Mouse (Mus musculus): ENCODE data around the gene Grm7. TPM values are rescaled to one million over a fixed set of nuclear protein-coding genes. Genes with fewer than 3 reads are reported as not detected.

Gene Grm7
- polyA plus RNA-seq, 1 experiment from 2014 or later: 0.11 TPM

GRCm38 (mm10) chr6:110714943-110715342, 69.6 kb downstream of the Grm7 start:
- Histone ChIP-seq H3K9me3 (ENCODE audit: control insufficient read depth, low read length) (no peaks in the 10 kb centered on the region), H3K27ac (ENCODE audit: low read length) (no peak overlapping the region), H3K4me2 (ENCODE audit: low read depth, low read length) (no peak overlapping the region), H3K9ac (ENCODE audit: low read length) (no peak overlapping the region), H3K27me3 (ENCODE audit: control insufficient read depth, insufficient read depth, low read depth, low read length) (no peaks in the 10 kb centered on the region), H3K4me1 (replicated peaks; ENCODE audit: control insufficient read depth, insufficient read depth, low read length) (no peaks in the 10 kb centered on the region), H3K4me3 (ENCODE audit: low read length) (no peak overlapping the region), H3K36me3 (ENCODE audit: control insufficient read depth, insufficient read depth, low read length) (no peaks in the 10 kb centered on the region)
- 79% methylated on average over 3 of the region's 3 CpGs for WGBS
- no peak for ATAC-seq (ENCODE audit: low read depth)

DNA sequence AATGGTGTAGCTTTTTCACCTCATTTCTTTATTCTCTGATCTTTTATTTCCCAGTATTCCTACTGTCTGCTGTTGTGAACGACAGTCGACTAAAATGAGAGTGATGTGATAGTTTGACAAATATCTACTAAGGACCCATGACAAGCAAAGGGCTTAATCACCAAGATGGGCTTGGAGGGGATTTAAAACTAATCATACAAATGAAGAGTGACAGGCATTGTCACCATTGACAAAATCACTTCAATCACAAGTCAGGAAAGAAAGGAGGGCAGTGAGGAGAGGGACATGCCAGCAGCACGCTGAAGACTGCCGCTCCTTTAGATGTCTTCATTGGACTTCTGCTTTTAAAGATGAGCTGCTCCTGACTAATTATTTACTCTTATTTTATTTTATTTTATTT, 78.0 kb downstream of the Grm7 start:
- H3K9me3 ChIP-seq (ENCODE audit: control insufficient read depth, low read length): no peaks in the 10 kb centered on the region
- WGBS: 80% methylated on average over 4 of the region's 4 CpGs
- H3K27me3 ChIP-seq (ENCODE audit: control insufficient read depth, insufficient read depth, low read depth, low read length): no peaks in the 10 kb centered on the region

GRCm38 (mm10) chr6:110733914-110734313, 88.5 kb downstream of the Grm7 start:
- Histone ChIP-seq H3K4me1 (replicated peaks; ENCODE audit: control insufficient read depth, insufficient read depth, low read length) (no peaks in the 10 kb centered on the region), H3K9ac (ENCODE audit: low read length) (no peak overlapping the region), H3K9me3 (ENCODE audit: control insufficient read depth, low read length) (no peaks in the 10 kb centered on the region), H3K27me3 (ENCODE audit: control insufficient read depth, insufficient read depth, low read depth, low read length) (no peaks in the 10 kb centered on the region), H3K27ac (ENCODE audit: low read length) (no peak overlapping the region), H3K4me3 (ENCODE audit: low read length) (no peak overlapping the region), H3K4me2 (ENCODE audit: low read depth, low read length) (no peak overlapping the region), H3K36me3 (ENCODE audit: control insufficient read depth, insufficient read depth, low read length) (no peaks in the 10 kb centered on the region)
- ATAC-seq (ENCODE audit: low read depth): no peak
- 82% methylated on average over 2 of the region's 2 CpGs for WGBS

More for the DNA sequence above, 78.0 kb downstream of the Grm7 start:
- H3K27ac ChIP-seq (ENCODE audit: low read length): no peak overlapping the region
- no peak overlapping the region for H3K9ac ChIP-seq (ENCODE audit: low read length)
- H3K4me2 ChIP-seq (ENCODE audit: low read depth, low read length): no peak overlapping the region
- H3K4me1 ChIP-seq (replicated peaks; ENCODE audit: control insufficient read depth, insufficient read depth, low read length): no peaks in the 10 kb centered on the region
- no peaks in the 10 kb centered on the region for H3K36me3 ChIP-seq (ENCODE audit: control insufficient read depth, insufficient read depth, low read length)
- H3K4me3 ChIP-seq (ENCODE audit: low read length): no peak overlapping the region
- ATAC-seq (ENCODE audit: low read depth): no peak

GRCm38 (mm10) chr6:110743981-110744670, 98.7 kb downstream of the Grm7 start:
- no peaks in the 10 kb centered on the region for H3K9me3 ChIP-seq (ENCODE audit: control insufficient read depth, low read length)
- no peak overlapping the region for H3K4me3 ChIP-seq (ENCODE audit: low read length)
- H3K9ac ChIP-seq (ENCODE audit: low read length): no peak overlapping the region
- 0 out of 2 replicates have a peak, but pooled peaks cover 2% of the 10 kb centered on the region for H3K4me1 ChIP-seq (replicated peaks; ENCODE audit: control insufficient read depth, insufficient read depth, low read length)
- H3K36me3 ChIP-seq (ENCODE audit: control insufficient read depth, insufficient read depth, low read length): no peaks in the 10 kb centered on the region
- 25% methylated on average over 7 of the region's 7 CpGs for WGBS
- H3K27me3 ChIP-seq (ENCODE audit: control insufficient read depth, insufficient read depth, low read depth, low read length): no peaks in the 10 kb centered on the region
- no peak overlapping the region for H3K27ac ChIP-seq (ENCODE audit: low read length)
- H3K4me2 ChIP-seq (ENCODE audit: low read depth, low read length): no peak overlapping the region
- ATAC-seq (ENCODE audit: low read depth): no peak

DNA sequence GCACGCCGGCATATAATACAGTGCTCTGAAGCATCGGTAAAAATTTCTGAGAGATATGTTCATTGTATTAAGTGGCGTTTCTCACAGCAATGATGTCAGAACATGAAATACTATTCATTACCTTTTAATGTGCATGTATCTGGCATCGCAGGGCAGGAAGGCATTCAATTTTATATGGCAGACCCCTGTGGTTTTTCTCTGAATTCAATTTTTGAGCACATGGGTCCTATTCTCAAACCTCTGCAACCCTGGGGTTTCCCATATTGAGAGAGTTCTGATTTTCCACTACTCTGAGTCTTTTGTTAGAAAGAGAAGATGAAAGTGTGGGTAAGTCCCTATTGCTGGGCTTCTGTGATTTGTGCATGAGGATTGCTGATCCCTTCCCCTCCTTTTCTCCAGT, 110.5 kb downstream of the Grm7 start:
- H3K4me2 ChIP-seq (ENCODE audit: low read depth, low read length): no peak overlapping the region
- no peaks in the 10 kb centered on the region for H3K27me3 ChIP-seq (ENCODE audit: control insufficient read depth, insufficient read depth, low read depth, low read length)
- ATAC-seq (ENCODE audit: low read depth): no peak
- no peaks in the 10 kb centered on the region for H3K36me3 ChIP-seq (ENCODE audit: control insufficient read depth, insufficient read depth, low read length)
- H3K4me3 ChIP-seq (ENCODE audit: low read length): no peak overlapping the region
- WGBS: 88% methylated on average over 5 of the region's 5 CpGs
- H3K27ac ChIP-seq (ENCODE audit: low read length): no peak overlapping the region
- H3K9ac ChIP-seq (ENCODE audit: low read length): no peak overlapping the region
- no peaks in the 10 kb centered on the region for H3K9me3 ChIP-seq (ENCODE audit: control insufficient read depth, low read length)
- H3K4me1 ChIP-seq (replicated peaks; ENCODE audit: control insufficient read depth, insufficient read depth, low read length): no peaks in the 10 kb centered on the region

- no peaks in the 10 kb centered on the region for H3K9me3 ChIP-seq (ENCODE audit: control insufficient read depth, low read length)
- H3K9ac ChIP-seq (ENCODE audit: low read length): no peak overlapping the region
- H3K36me3 ChIP-seq (ENCODE audit: control insufficient read depth, insufficient read depth, low read length): no peaks in the 10 kb centered on the region
- H3K27ac ChIP-seq (ENCODE audit: low read length): no peak overlapping the region
- no peak for ATAC-seq (ENCODE audit: low read depth)
- no peak overlapping the region for H3K4me2 ChIP-seq (ENCODE audit: low read depth, low read length)
- H3K27me3 ChIP-seq (ENCODE audit: control insufficient read depth, insufficient read depth, low read depth, low read length): no peaks in the 10 kb centered on the region
- no peak overlapping the region for H3K4me3 ChIP-seq (ENCODE audit: low read length)
- H3K4me1 ChIP-seq (replicated peaks; ENCODE audit: control insufficient read depth, insufficient read depth, low read length): no peaks in the 10 kb centered on the region
Measured at GRCm38 (mm10) chr6:110769588-110769987, 124.2 kb downstream of the Grm7 start.

- 41% methylated on average over 1 of the region's 1 CpGs for WGBS
- ATAC-seq (ENCODE audit: low read depth): no peak
- H3K4me3 ChIP-seq (ENCODE audit: low read length): no peak overlapping the region
Measured at GRCm38 (mm10) chr6:110772652-110773051, 127.3 kb downstream of the Grm7 start.

DNA sequence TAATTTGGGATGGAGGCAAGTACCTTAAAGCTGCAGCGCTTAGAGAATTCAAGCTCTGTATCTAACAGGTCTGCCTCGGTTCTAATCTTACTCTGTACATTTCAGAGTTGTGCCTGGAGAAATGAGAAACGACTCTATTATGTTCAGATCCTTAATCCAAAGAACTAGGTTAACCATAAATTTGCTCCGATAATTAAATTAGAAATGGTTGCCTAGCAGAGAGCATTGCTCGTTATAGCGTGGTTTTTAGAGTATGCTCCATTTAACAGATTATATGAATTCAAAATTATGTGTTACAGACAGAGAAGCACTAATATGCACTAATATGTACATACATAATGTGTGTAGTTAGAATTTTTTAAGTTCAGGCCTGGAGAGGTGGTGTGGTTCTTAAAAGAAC, 130.7 kb downstream of the Grm7 start:
- Histone ChIP-seq H3K4me2 (ENCODE audit: low read depth, low read length) (no peak overlapping the region), H3K4me3 (ENCODE audit: low read length) (no peak overlapping the region), H3K27me3 (ENCODE audit: control insufficient read depth, insufficient read depth, low read depth, low read length) (no peaks in the 10 kb centered on the region), H3K9me3 (ENCODE audit: control insufficient read depth, low read length) (no peaks in the 10 kb centered on the region), H3K4me1 (replicated peaks; ENCODE audit: control insufficient read depth, insufficient read depth, low read length) (no peaks in the 10 kb centered on the region), H3K36me3 (ENCODE audit: control insufficient read depth, insufficient read depth, low read length) (no peaks in the 10 kb centered on the region), H3K27ac (ENCODE audit: low read length) (no peak overlapping the region), H3K9ac (ENCODE audit: low read length) (no peak overlapping the region)
- 86% methylated on average over 6 of the region's 6 CpGs for WGBS
- no peak for ATAC-seq (ENCODE audit: low read depth)

More at GRCm38 (mm10) chr6:110772652-110773051, 127.3 kb downstream of the Grm7 start:
- Histone ChIP-seq H3K36me3 (ENCODE audit: control insufficient read depth, insufficient read depth, low read length) (no peaks in the 10 kb centered on the region), H3K9me3 (ENCODE audit: control insufficient read depth, low read length) (no peaks in the 10 kb centered on the region), H3K9ac (ENCODE audit: low read length) (no peak overlapping the region), H3K4me1 (replicated peaks; ENCODE audit: control insufficient read depth, insufficient read depth, low read length) (no peaks in the 10 kb centered on the region), H3K27ac (ENCODE audit: low read length) (no peak overlapping the region), H3K4me2 (ENCODE audit: low read depth, low read length) (no peak overlapping the region), H3K27me3 (ENCODE audit: control insufficient read depth, insufficient read depth, low read depth, low read length) (no peaks in the 10 kb centered on the region)

GRCm38 (mm10) chr6:110785497-110785928, 140.1 kb downstream of the Grm7 start:
- Histone ChIP-seq H3K9ac (ENCODE audit: low read length) (no peak overlapping the region), H3K4me1 (replicated peaks; ENCODE audit: control insufficient read depth, insufficient read depth, low read length) (no peaks in the 10 kb centered on the region), H3K36me3 (ENCODE audit: control insufficient read depth, insufficient read depth, low read length) (no peaks in the 10 kb centered on the region), H3K4me2 (ENCODE audit: low read depth, low read length) (no peak overlapping the region), H3K27ac (ENCODE audit: low read length) (no peak overlapping the region), H3K27me3 (ENCODE audit: control insufficient read depth, insufficient read depth, low read depth, low read length) (no peaks in the 10 kb centered on the region), H3K4me3 (ENCODE audit: low read length) (no peak overlapping the region), H3K9me3 (ENCODE audit: control insufficient read depth, low read length) (no peaks in the 10 kb centered on the region)
- 59% methylated on average over 1 of the region's 1 CpGs for whole genome bisulfite sequencing
- no peak for ATAC-seq (ENCODE audit: low read depth)

DNA sequence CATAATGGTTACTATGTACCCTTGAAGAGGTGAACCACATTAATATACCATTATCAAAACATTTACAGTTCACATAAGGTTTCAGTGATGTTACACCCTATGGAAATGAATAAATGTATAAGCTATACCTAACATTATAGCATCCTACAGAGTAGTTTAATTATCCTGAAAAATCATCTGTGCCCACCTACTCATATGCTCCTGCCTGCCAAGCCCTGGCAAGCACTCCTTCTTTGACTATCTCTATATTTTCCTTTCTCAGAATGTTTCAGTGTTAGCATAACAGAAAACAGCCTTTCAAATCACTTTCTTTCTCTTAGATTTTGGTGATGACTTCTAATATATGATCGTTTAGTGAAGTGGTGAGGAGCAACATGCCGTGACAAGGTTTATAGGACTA, 147.3 kb downstream of the Grm7 start:
- Histone ChIP-seq H3K36me3 (ENCODE audit: control insufficient read depth, insufficient read depth, low read length) (no peaks in the 10 kb centered on the region), H3K4me3 (ENCODE audit: low read length) (no peak overlapping the region), H3K4me2 (ENCODE audit: low read depth, low read length) (no peak overlapping the region), H3K27me3 (ENCODE audit: control insufficient read depth, insufficient read depth, low read depth, low read length) (no peaks in the 10 kb centered on the region), H3K9me3 (ENCODE audit: control insufficient read depth, low read length) (no peaks in the 10 kb centered on the region), H3K4me1 (replicated peaks; ENCODE audit: control insufficient read depth, insufficient read depth, low read length) (no peaks in the 10 kb centered on the region), H3K9ac (ENCODE audit: low read length) (no peak overlapping the region), H3K27ac (ENCODE audit: low read length) (no peak overlapping the region)
- 83% methylated on average over 2 of the region's 2 CpGs for WGBS
- ATAC-seq (ENCODE audit: low read depth): no peak
